Mouse (Mus musculus): ENCODE measurements around the gene Calcb. TPM values are rescaled to one million over a fixed set of nuclear protein-coding genes. Genes with fewer than 3 reads are reported as not detected.
"Not testable (repeated sequence)": the region's sequence is repeated elsewhere in the genome, so short reads cannot be mapped to it uniquely, and the experiment has no call there.

Gene Calcb
- total RNA-seq (2021): 1 to 10 TPM in 1 of 2 experiments, not detected in 1; 1.1 TPM
- long read RNA-seq, experiment 1, partial matches to known transcripts: 1 of 1 reads
- long read RNA-seq, experiment 1, other reads (novel, unspliced or antisense): 0 of 1 reads
- long read RNA-seq, experiment 2: 0 reads

DNA sequence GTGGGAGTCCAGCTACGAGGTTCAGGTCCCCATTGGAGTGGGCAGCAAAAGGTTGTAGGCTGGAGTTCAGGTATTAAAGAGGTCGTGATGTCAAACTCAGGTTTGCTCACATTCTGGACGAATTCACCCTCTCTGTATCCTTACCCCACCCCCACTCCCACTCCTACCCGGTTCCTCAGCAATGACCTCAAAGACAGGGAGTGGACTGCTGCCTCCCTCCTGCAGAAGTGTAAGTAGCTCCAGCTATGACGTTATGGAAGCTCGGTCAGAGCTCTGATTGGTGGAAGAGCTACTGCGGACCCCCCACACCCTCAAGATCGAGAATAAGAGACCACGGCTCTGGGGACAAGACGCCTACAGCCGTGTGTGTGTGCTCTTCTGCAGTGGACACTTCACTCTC lies at the start of gene Calcb:
Gene Calcb (plus strand): TSS at position 344 of the 400 bp plus-strand sequence.
- no peak for DNase-seq

- no peak for DNase-seq
These were observed 47.0 kb upstream of the Calcb start for GRCm38 (mm10) chr7:114671405-114671804.

DNA sequence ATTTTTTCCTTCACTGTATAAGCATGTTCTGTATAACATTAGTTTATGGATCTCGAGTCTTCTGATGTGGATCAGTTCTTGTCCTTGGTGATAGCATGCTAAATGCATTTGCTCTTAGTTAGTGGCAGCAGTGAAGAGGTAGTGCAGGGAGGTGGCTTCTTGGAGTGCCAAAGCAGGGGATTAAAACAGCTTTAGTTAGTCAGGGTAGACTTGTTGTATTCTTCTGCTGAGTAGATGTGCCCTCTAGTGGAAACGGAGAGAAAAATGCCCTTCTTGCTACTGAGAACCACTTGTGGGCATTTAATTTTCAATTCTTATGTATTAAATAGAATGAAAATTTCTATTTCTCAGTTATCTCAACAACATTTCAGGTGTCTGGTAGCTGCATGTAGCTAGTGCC lies 45.7 kb upstream of the Calcb start:
- DNase-seq: peak; percentile 3 to 5

GRCm38 (mm10) chr7:114692339-114692738 lies 26.1 kb upstream of the Calcb start:
- DNase-seq: no peak

GRCm38 (mm10) chr7:114700871-114701270 lies 17.6 kb upstream of the Calcb start:
- DNase-seq: no peak

- DNase-seq: peak in 1 of 2 experiments; percentile 3
These were observed 11.7 kb upstream of the Calcb start for GRCm38 (mm10) chr7:114706716-114707115.

GRCm38 (mm10) chr7:114707398-114707797 lies 11.0 kb upstream of the Calcb start:
- no peak for DNase-seq

DNA sequence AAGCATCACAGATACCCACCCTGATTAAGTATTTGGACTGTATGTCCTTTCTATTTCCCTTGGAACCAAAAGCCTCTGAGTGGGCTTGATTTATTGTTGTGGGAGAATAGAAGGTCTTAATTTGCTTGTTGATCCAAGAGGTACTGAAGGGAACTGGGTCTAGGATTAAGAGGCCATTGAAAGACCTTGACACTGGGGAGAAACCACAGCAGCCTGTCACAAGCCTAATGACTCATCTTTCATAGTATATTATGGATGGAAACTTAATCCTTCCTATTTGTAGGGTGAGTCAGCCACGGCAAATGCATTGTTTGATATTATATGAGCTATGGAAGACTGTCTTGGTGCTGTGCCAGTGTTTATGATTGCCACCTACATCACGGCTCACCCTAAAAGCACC lies 8.0 kb upstream of the Calcb start:
- no peak for DNase-seq

GRCm38 (mm10) chr7:114712523-114712922 lies 5.9 kb upstream of the Calcb start:
- DNase-seq: no peak

DNA sequence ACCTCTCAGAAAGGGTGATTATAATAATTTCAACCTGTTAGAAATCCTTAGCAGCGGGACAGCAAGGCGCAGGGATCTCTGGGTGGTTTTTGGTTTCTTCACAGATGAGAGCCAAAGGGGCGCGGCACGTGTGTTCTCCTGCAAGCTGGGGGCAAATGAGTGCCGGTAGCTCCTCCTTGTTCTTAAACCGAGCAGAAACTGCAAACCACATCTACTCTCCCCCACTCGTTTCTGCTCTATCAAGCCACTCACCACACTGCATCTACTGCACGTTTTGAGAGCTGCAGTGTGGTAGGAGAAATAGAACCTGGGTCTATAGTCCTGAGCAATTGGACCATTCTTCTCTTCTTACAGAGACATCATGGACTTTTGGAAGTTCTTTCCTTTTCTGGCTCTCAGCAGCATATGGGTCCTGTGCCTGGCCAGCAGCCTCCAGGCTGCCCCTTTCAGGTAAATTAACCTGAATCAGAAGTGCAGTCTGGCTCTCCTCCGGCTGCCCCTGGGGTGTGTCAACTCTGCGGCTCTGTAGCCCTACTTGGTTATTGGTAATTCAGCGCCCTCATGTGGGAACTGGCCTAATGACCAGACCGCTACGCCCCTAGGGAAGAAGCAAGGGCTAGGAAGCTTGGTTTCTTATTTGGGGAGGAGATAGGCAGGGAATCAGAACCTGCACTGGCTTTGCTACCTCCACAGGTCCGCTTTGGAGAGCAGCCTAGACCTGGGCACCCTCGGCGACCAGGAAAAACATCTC lies 1.1 kb downstream of the Calcb start:
- peak; percentile 19 to 30 for DNase-seq

- not testable (repeated sequence) for DNase-seq
These were observed 11.3 kb downstream of the Calcb start for GRCm38 (mm10) chr7:114729696-114730095.

DNA sequence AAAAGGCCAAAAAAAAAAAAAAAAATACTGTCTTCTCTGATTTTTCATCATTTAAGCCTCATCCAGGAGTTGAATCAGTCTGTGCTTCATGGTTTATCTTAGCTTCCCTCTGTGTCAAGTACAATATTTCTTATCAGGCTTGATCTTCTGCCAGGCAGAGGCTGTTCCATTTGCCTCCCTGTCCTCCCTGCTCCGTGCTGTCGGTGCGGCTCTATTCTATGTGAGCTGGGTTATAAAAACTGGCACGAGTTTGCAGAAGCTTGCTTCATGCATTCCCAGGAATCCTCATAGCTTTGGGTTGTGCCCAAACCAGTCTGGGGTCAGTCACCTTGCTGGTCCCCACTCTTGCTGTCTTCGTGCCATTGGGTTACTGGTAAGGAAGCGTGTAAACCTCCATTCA lies 12.7 kb downstream of the Calcb start:
- peak in 1 of 2 experiments; percentile 8 for DNase-seq

- not testable (repeated sequence) for DNase-seq
These were observed 13.3 kb downstream of the Calcb start for GRCm38 (mm10) chr7:114731700-114732099.

GRCm38 (mm10) chr7:114736256-114736655 lies 17.8 kb downstream of the Calcb start:
- no peak for DNase-seq

DNA sequence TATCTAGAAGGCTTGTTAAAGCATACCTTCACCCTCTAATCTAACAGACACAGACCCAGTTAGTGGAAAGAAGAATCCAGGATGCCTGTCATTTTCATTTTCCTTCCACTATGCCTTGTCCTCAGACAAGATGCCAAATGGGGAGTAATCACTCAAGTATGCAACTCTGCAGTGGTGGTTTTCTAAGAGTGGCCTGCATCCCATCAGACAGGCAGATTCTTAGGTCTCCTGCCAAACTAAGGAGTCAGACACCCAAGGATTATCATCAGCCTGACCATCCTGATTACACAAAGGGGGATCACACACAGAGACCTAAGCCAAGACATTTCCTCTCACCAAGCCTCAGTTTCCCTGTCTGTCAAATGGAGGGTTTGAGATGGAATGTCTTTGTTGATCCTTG lies 19.7 kb downstream of the Calcb start:
- DNase-seq: peak in 1 of 2 experiments; percentile 10

GRCm38 (mm10) chr7:114740360-114741165 lies 22.1 kb downstream of the Calcb start:
- DNase-seq: no peak

GRCm38 (mm10) chr7:114743022-114743780 lies 24.8 kb downstream of the Calcb start, which contains the start of gene Insc:
Insc (plus strand) TSS chr7:114743694.
- no peak for DNase-seq

GRCm38 (mm10) chr7:114744639-114745245 lies 26.3 kb downstream of the Calcb start:
- DNase-seq: no peak

DNA sequence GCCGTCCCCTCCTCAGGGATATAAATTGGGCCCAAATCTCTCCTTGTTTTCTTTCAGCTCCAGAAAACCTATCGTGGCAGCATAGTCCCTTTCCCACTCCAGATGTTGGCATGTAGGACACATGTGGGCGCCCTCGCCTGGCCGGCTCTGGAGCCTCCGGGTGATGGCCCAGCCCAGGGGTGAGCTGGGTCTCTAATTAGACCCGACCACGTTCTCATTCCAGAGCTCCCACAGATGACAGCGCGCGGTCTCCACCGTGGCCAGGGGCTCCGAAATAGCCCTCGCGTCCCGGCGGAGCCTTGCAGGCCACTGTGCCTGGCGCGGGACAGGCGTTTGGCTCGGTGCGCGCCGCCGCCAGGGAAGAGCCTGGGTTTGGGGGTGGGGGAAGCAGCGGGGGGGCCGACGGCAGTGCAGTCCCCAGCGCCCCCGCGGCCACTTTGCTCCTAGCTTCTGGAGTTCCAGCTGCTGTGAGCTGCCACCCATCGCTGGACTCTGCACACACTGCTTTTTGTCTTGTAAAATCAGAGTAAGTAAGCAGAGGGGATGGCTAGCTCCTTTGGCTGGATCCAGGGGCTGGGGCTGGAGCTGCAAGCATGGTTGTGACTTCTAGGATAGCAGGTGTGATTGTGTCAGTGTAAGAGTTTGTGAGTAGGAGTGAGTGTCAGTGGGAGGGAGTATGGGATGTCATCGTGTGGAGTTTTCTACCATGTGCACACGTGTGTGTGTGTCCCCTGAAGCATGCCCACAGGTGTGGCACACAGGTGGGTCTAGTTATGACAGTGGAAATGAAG lies 27.2 kb downstream of the Calcb start:
- DNase-seq: peak in 1 of 2 experiments; percentile 19

GRCm38 (mm10) chr7:114747596-114747995 lies 29.2 kb downstream of the Calcb start:
- no peak for DNase-seq

DNA sequence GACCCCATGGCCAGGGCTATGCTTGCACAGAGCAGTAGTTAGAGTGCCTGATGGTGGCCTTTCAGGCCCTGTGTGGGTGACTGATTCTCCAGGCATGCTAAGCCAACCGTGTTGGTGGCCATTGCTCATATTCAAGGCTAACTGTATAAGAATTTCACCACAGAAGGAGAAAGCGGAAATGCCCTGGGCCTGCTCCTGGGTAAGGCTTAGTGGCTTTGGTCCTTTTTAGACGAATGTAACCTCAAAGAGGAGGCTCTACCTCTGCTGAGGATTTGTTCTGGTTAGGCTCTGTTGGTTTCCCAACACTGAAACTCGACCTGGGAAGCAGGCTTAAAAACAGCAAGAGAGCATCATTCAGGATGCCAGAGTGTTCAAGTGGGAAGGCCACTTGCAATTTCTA lies 29.8 kb downstream of the Calcb start:
- DNase-seq: no peak
